Mouse (Mus musculus) testis, adult 2 months (tissue): ENCODE measurements around the gene Pla2r1. TPM values are rescaled to one million over a fixed set of nuclear protein-coding genes. Genes with fewer than 3 reads are reported as not detected.

Source experiments
- H3K27ac ChIP-seq: fragments of 200-500 bp; 2 replicates; pipeline ENCODE4 v1.5.1; 2012; ENCODE audit warnings: low read depth, low read length; ENCODE audit not compliant: control insufficient read depth, insufficient read depth
- H3K27me3 ChIP-seq: fragments of 200-500 bp; 2 replicates; pipeline ENCODE4 v1.6.1; 2012; ENCODE audit warnings: mild to moderate bottlenecking, low read length, moderate library complexity; ENCODE audit not compliant: control insufficient read depth, insufficient read depth
- H3K36me3 ChIP-seq: fragments of 200-500 bp; 2 replicates; pipeline ENCODE4 v1.6.1; 2012; ENCODE audit warnings: mild to moderate bottlenecking, low read length; ENCODE audit not compliant: control insufficient read depth, insufficient read depth
- H3K4me1 ChIP-seq: fragments of 200-500 bp; 2 replicates; pipeline ENCODE4 v1.6.1; 2012; ENCODE audit warnings: low read length; ENCODE audit not compliant: control insufficient read depth, insufficient read depth
- H3K4me3 ChIP-seq: fragments of 200-500 bp; 2 replicates; pipeline ENCODE4 v1.5.1; 2012; ENCODE audit warnings: low read depth, mild to moderate bottlenecking, low read length, moderate library complexity, mixed read lengths; ENCODE audit not compliant: control insufficient read depth
- CTCF ChIP-seq: fragments of 200-500 bp; IDR thresholded peaks from 2 replicates; pipeline ENCODE4 v1.5.1; 2012; ENCODE audit warnings: low read depth, mild to moderate bottlenecking, inconsistent platforms, low read length, moderate library complexity; ENCODE audit not compliant: control insufficient read depth, insufficient read depth, insufficient replicate concordance
- POLR2A ChIP-seq: fragments of 200-500 bp; IDR thresholded peaks from 2 replicates; pipeline ENCODE4 v1.6.1; 2012; ENCODE audit warnings: low read depth, mild to moderate bottlenecking, inconsistent platforms, low read length, moderate library complexity; ENCODE audit not compliant: control insufficient read depth
- polyA plus RNA-seq: library from polyadenylated mRNA; depleted of rRNA; stranded (reverse); fragments of >200 nt; gene quantifications from 2 replicates; pipeline ENCODE4 v1.2.3, GENCODE M21; 2012

Pla2r1 gene
- polyA plus RNA-seq, 1 experiment = 0.75 TPM

DNA sequence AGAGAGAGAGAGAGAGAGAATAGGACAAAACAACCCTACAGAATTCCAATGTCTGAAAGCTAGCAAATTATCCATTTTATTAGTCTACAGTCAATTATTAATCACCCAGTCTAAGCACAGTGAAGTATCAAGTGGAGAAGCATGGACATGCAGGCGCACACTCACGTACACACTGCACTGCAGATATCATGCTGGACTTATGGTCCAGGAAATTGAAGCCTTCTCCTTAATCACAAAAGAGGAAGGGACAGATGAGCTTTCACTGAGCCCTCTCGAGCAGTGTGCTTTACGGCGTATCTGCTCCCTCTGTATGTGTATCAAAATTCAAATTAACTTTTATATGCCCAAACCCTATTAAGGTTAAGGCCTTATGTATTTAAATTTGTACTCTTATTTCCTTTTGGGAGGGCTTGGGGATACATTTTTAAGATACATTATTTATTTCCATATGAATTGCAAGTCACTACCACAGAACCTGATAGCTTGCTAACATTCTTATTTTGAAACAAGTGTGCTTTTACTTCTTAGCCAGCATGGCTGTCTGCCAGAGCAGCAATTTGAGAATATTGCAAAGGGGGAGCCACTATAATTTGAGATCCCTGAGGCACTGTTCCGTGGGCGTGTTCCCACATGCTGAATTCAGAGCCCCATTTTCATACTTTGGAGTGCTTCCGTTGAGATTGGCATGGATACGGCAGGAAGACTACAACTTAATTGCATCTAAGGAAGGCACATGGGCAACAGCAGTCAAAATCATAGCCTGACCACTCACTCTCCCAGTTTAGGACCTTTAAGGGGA, 108.2 kb downstream of the Pla2r1 start:
- Histone ChIP-seq H3K36me3 (no peaks in the 10 kb centered on the region), H3K27ac (no peak overlapping the region), H3K27me3 (no peaks in the 10 kb centered on the region), H3K4me3 (no peak overlapping the region), H3K4me1 (no peaks in the 10 kb centered on the region)
- TF ChIP-seq CTCF = no peak
- no peak for TF ChIP-seq POLR2A

DNA sequence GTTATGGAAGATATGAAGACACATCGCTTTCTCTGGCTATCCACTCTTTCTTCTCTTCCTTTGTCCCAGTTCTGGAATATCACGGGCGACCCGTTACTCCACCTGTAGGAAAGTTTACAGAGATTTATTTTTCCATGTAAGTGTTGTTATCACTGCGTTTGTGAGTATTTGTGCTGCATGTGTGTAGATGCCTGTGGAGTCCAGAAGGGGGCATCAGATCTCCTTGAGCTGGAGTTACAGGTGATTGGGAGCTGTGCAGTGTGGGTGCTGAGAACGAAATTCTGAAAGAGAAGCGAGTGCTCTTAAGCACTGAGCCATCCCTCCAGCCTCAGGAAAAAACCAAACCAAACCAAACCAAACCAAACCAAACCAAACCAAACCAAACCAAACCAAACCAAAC, 109.8 kb downstream of the Pla2r1 start:
- TF ChIP-seq CTCF (no peak), POLR2A (no peak)
- H3K36me3 ChIP-seq = no peaks in the 10 kb centered on the region
- H3K27ac ChIP-seq = no peak overlapping the region
- H3K27me3 ChIP-seq = no peaks in the 10 kb centered on the region
- no peaks in the 10 kb centered on the region for H3K4me1 ChIP-seq
- no peak overlapping the region for H3K4me3 ChIP-seq

GRCm38 (mm10) chr2:60441875-60442274, 111.2 kb downstream of the Pla2r1 start:
- Histone ChIP-seq H3K4me3 (no peak overlapping the region), H3K36me3 (no peaks in the 10 kb centered on the region), H3K27ac (no peak overlapping the region), H3K4me1 (no peaks in the 10 kb centered on the region), H3K27me3 (no peaks in the 10 kb centered on the region)
- TF ChIP-seq CTCF (no peak), POLR2A (no peak)

DNA sequence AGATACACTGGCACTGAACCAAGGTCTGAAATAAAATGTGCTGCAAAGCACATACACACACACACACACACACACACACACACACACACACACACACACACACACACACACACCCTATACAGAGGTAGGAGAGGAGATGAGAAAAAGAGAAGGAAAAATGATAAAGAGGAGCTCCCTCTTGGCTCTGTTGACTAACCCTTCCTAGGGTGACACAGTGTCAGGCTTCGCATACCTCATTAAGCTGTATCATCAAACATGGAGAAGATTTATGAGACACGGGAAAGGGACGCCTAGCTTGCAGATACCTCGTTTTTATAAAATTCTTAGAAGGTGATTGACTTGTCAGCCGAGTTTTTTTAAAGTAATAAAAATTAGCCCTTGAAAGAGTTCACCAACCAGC, 116.3 kb downstream of the Pla2r1 start:
- H3K27ac ChIP-seq = no peak overlapping the region
- H3K36me3 ChIP-seq = no peaks in the 10 kb centered on the region
- H3K4me1 ChIP-seq = no peaks in the 10 kb centered on the region
- no peaks in the 10 kb centered on the region for H3K27me3 ChIP-seq
- H3K4me3 ChIP-seq = no peak overlapping the region
- TF ChIP-seq POLR2A (no peak), CTCF (no peak)

DNA sequence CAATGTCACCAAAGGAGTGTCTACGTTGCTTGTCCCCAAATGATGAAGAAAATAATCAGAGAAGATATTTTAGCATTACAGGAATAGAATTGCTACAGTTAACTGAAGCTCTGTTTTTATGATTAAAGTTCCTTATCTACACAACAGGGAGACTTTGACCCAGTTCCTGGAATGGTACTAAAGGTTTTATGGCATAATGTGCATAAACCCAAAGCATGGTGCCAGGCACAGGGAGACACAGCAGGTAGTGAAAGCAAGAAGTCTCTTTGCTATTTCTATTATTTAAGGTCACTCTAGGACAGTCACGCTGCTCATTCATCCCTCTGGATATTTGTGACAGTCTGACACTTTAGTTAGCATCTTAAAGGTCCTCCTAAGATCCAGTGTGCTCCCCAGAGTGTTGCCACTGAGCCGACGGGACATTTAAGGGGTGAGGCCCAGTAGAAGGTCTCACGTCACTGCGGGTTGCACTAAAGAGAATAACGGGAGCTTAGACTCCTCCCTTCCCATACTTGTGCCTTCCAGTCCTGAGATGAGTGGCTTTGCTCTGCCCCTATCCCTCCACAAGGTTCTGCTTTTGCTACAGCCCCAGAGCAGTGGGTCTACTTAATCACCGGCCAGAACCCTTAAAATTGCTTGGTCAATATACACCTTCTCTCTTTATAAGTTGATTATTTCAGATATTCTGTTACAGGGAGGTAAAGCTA, 122.6 kb downstream of the Pla2r1 start:
- TF ChIP-seq CTCF (no peak), POLR2A (no peak)
- no peaks in the 10 kb centered on the region for H3K4me1 ChIP-seq

DNA sequence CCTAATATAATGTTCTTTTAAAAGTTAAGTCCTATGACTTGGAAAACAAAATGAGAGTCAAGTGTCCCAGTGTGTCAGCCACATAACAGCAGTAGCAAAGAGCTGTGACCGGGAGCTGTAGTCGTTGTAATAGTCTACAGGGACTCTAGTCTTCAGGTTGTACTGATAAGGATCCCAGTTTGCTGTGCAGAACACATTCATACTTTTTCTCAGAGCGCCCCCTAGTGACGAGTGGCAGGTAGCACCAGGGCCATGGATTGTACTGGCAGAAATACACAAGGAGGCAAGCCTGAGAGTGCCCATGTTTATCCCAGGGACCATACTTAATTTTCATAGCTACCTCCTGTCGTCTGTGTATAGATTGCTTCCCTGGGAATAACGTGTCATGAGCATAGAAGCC, 135.0 kb downstream of the Pla2r1 start:
- TF ChIP-seq POLR2A (no peak), CTCF (peak; percentile 83; the same call in 1 of the 2 replicates)
- Histone ChIP-seq H3K27me3 (no peaks in the 10 kb centered on the region), H3K36me3 (no peaks in the 10 kb centered on the region), H3K4me3 (no peak overlapping the region), H3K4me1 (no peaks in the 10 kb centered on the region), H3K27ac (no peak overlapping the region)

More for the DNA sequence above, 122.6 kb downstream of the Pla2r1 start:
- no peak overlapping the region for H3K4me3 ChIP-seq
- H3K36me3 ChIP-seq = no peaks in the 10 kb centered on the region
- H3K27ac ChIP-seq = no peak overlapping the region
- H3K27me3 ChIP-seq = no peaks in the 10 kb centered on the region

DNA sequence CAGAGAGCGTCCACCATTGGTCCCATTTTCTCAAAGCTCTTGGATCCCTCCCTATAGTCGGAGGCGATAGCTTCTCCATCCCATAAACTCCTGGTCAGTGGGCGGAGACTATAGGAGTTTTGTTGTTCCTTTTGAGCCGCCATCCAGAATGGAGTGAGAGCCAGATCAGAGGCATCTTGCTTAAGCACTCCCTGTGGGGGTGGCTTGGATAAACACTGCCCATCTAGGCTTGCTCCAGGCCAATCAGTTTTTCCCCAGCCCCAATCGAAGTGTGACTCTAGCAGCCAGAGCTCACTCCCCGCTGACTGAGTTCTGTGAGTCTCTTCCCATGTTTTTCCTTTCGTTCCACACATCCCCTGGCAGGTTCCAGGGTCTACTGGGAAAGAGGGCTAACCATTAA, 138.8 kb downstream of the Pla2r1 start:
- TF ChIP-seq POLR2A = no peak
- TF ChIP-seq CTCF = no peak
- Histone ChIP-seq H3K27ac (no peak overlapping the region), H3K36me3 (no peaks in the 10 kb centered on the region), H3K27me3 (no peaks in the 10 kb centered on the region), H3K4me1 (no peaks in the 10 kb centered on the region), H3K4me3 (no peak overlapping the region)
